Mouse (Mus musculus) stomach, embryonic 15.5 days (tissue): ENCODE measurements at regions not wholly inside any gene's neighbourhood (a gene's known extent, or its start where the extent isn't known, plus 50 kb on each side); places are given as distances from the start of the nearest gene placed in this dataset.
A peak's percentile ranks its signal among the peaks of the same experiment; 100 is the strongest.

Experiments
- ATAC-seq: fragments of 200-750 bp; cut with Nextera tagmentation; 2 replicates; pipeline ENCODE4 v1.8.0; 2017; ENCODE audit warnings: low read depth, moderate number of reproducible peaks, moderate TSS enrichment; ENCODE audit not compliant: insufficient read depth, low FRiP score
- H3K27ac ChIP-seq: fragments of 300-500 bp; sonication (generic); 2 replicates; pipeline ENCODE4 v1.5.1; 2015; ENCODE audit warnings: mild to moderate bottlenecking, inconsistent platforms
- H3K27me3 ChIP-seq: fragments of 300-500 bp; sonication (generic); replicated peaks from 2 replicates; pipeline ENCODE4 v1.6.1; 2015; ENCODE audit warnings: inconsistent platforms
- H3K36me3 ChIP-seq: fragments of 300-500 bp; sonication (generic); 2 replicates; pipeline ENCODE4 v1.6.1; 2015; ENCODE audit warnings: inconsistent platforms
- H3K4me1 ChIP-seq: fragments of 300-500 bp; sonication (generic); 2 replicates; pipeline ENCODE4 v1.6.1; 2015; ENCODE audit warnings: inconsistent platforms
- H3K4me2 ChIP-seq: fragments of 300-500 bp; sonication (generic); 2 replicates; pipeline ENCODE4 v1.6.1; 2015; ENCODE audit warnings: mild to moderate bottlenecking, inconsistent platforms
- H3K4me3 ChIP-seq: fragments of 300-500 bp; sonication (generic); replicated peaks from 2 replicates; pipeline ENCODE4 v1.5.1; 2015; ENCODE audit warnings: inconsistent platforms
- H3K9ac ChIP-seq: fragments of 300-500 bp; sonication (generic); 2 replicates; pipeline ENCODE4 v1.6.1; 2015; ENCODE audit warnings: inconsistent platforms
- H3K9me3 ChIP-seq: fragments of 300-500 bp; sonication (generic); 2 replicates; pipeline ENCODE4 v1.6.1; 2016; ENCODE audit warnings: inconsistent platforms
- WGBS: fragments of 180-500 bp; shearing (Covaris S2); methylation state at CpG from one replicate; pipeline ENCODE4 v1.1.7; 2015; 5-methylcytosine and 5-hydroxymethylcytosine counted together

DNA sequence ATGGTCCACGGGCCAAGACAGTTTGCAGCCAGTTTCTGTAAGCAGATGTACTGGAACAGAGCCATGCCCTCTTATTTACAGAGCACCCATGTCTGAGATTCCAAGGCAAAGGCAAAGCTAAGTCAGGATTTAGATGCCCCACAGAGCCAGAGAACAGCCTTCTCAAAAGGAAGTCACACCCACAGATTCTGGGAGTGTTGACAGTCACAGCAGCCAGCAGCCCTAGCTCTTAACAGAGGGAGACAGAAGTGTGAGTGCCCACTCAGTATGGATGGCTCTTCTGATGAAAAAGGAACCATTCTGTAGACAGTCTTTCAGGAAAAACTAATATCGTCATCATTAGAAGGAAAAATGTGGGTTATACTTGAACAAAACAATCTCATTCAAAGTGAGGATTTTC, 446.0 kb upstream of the Intu start:
- no peak for ATAC-seq
- H3K36me3 ChIP-seq, result no peaks in the 10 kb centered on the region
- H3K4me3 ChIP-seq, result no peak overlapping the region
- H3K9ac ChIP-seq, result no peak overlapping the region
- no peak overlapping the region for H3K27ac ChIP-seq
- no peak overlapping the region for H3K4me2 ChIP-seq
- 59% methylated on average over 2 of the region's 2 CpGs for WGBS
- no peaks in the 10 kb centered on the region for H3K9me3 ChIP-seq
- H3K27me3 ChIP-seq, result no peaks in the 10 kb centered on the region
- H3K4me1 ChIP-seq, result no peaks in the 10 kb centered on the region

DNA sequence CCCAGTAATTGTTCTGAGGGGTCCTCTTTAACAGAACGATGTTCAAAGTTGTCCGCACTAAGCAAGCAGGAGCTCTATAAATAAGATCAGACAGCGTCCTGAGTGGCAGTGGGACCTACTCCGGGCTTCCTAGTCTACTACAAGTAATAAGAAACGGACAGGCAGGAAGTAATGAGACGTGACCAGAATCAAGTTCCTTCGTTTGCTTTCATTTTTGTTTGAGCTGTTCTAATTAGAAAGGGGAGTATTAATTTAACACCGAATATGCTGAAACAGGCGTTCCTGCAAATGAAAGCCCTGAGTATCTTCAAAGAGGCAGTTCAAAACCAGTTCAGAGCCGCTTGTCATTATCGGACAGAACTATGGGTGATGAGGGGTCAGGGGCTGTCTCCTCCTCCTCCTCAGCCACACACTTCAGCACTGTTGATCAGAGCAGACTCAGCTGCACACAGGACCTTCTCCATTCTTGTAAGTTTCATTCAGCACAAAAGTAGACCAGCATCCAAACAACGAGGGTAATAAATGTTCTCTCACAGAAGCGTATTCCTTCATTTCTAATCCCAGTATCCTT, 439.2 kb upstream of the Intu start:
- no peak overlapping the region for H3K27ac ChIP-seq
- no peaks in the 10 kb centered on the region for H3K9me3 ChIP-seq
- no peak for ATAC-seq
- no peaks in the 10 kb centered on the region for H3K4me1 ChIP-seq
- no peaks in the 10 kb centered on the region for H3K36me3 ChIP-seq
- no peak overlapping the region for H3K4me3 ChIP-seq
- 80% methylated on average over 13 of the region's 13 CpGs for WGBS
- H3K4me2 ChIP-seq, result no peak overlapping the region
- no peaks in the 10 kb centered on the region for H3K27me3 ChIP-seq
- no peak overlapping the region for H3K9ac ChIP-seq

DNA sequence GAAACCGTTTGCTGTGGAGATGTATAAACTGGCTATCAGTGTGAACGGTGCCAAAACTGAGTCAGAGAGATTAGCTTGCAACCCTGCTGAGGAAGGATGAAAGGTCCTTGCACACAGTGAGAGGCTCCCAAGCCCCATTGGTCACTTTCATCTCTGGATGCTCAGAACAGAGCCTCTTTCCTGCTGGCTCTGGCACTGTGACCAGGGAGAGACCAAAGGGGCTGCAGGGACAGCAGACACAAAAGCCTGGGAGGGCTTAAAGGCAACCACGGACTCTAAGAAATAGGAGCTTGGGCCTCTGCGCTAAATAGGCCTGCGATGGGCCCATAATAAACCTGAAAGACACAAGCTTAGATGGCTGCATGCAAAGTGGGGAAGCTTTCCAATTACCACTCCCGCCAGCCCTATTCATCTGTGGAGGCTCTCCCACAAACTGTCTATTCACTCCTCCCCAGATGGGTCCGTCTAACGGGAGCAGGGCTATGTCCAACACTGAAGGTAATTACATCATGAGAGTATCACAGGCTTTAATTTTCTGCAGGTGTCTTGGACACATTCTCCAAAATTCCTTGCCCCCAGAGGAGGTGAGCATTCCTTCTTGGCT, 438.2 kb upstream of the Intu start:
- no peaks in the 10 kb centered on the region for H3K36me3 ChIP-seq

DNA sequence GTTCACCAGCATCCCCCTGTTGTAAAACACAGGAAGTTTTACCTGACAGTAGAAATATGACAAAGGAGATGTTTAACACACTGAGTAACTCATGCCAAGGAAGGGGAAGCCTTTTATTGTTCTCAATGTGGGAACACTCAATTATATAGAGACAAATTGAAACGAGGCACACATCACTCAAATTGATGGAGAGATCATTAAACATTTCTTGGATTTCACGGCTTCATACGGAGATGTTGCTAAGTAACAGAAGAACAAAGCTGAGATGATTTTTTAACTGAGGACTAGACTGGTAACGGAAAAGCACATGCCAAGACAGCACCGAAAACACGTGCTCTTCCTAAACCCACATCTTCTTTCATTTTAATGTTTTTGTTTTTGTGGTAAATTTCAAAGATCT, 437.0 kb upstream of the Intu start:
- H3K27ac ChIP-seq, result no peak overlapping the region
- ATAC-seq, result no peak
- no peak overlapping the region for H3K4me3 ChIP-seq
- no peaks in the 10 kb centered on the region for H3K27me3 ChIP-seq
- H3K9ac ChIP-seq, result no peak overlapping the region
- H3K4me1 ChIP-seq, result no peaks in the 10 kb centered on the region
- whole genome bisulfite sequencing, result 60% methylated on average over 6 of the region's 6 CpGs
- H3K4me2 ChIP-seq, result no peak overlapping the region
- H3K36me3 ChIP-seq, result no peaks in the 10 kb centered on the region
- H3K9me3 ChIP-seq, result no peaks in the 10 kb centered on the region

More for the DNA sequence above, 438.2 kb upstream of the Intu start:
- WGBS, result 84% methylated on average over 8 of the region's 8 CpGs
- Histone ChIP-seq H3K27me3 (no peaks in the 10 kb centered on the region), H3K9ac (no peak overlapping the region), H3K27ac (no peak overlapping the region), H3K4me3 (no peak overlapping the region), H3K4me1 (no peaks in the 10 kb centered on the region), H3K4me2 (no peak overlapping the region), H3K9me3 (no peaks in the 10 kb centered on the region)
- ATAC-seq, result no peak

DNA sequence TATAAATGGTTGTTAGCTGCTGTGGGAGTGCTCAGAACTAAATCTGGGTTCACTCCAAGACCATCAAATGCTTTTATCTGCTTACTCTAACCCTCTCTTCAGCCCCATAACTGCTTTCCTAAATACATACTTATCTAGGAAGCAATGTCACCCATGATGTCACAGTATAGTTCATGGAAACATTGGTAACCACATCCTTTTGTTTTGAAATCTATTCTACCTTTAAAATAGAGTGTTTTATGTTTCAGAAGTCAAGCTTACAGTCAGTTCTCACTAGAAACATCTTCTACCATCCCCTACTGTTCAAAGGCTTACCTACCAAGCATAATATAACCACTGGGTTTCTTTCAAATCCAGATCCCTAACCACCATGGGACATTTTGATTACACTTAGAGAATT, 436.4 kb upstream of the Intu start:
- Histone ChIP-seq H3K4me3 (no peak overlapping the region), H3K9me3 (no peaks in the 10 kb centered on the region), H3K4me1 (no peaks in the 10 kb centered on the region), H3K27me3 (no peaks in the 10 kb centered on the region), H3K9ac (no peak overlapping the region), H3K4me2 (no peak overlapping the region), H3K27ac (no peak overlapping the region), H3K36me3 (no peaks in the 10 kb centered on the region)
- ATAC-seq, result no peak

DNA sequence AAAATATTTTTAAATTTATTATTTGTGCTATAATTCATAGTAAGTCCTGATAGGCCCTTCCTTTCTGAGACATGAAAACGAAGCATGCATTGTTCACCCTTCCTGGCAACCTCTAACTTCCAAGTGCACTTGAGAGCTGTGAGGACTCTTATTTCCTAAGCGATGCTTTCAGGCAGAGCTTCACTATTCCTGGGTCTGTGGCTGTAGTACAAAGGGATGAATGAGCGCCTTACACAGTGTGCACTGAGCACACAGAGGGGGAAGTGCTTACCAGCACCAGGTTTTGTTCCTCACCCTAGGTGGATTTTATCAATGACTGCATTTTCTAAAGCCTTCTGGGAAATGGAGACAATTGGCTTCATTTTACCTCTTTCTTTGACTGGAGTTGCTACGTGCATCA, 428.4 kb upstream of the Intu start:
- no peak for ATAC-seq
- no peaks in the 10 kb centered on the region for H3K36me3 ChIP-seq
- no peak overlapping the region for H3K4me3 ChIP-seq
- H3K27me3 ChIP-seq, result no peaks in the 10 kb centered on the region
- H3K27ac ChIP-seq, result no peak overlapping the region
- H3K4me1 ChIP-seq, result no peaks in the 10 kb centered on the region
- no peak overlapping the region for H3K9ac ChIP-seq
- WGBS, result 82% methylated on average over 4 of the region's 4 CpGs
- H3K9me3 ChIP-seq, result no peaks in the 10 kb centered on the region
- no peak overlapping the region for H3K4me2 ChIP-seq

DNA sequence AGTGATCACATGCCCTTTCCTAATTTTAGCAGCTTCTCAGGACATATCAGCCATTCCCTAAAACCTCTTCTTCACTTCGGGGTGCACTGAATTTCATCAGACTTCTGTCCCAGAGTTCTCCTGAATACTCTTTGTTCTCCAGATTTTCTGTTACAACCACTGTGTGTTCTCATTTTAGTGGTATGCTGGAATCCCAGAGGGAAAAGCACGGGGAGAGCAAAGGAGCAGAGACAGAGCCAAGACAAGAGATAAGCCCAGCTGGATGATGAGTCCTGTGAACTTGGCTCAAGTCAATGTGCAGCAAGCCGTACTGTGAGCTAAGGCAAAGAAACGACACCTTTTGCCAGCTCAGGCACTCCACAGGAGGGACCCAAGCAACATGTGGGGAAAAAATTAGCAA, 416.3 kb upstream of the Intu start:
- no peak overlapping the region for H3K4me3 ChIP-seq
- no peaks in the 10 kb centered on the region for H3K36me3 ChIP-seq

DNA sequence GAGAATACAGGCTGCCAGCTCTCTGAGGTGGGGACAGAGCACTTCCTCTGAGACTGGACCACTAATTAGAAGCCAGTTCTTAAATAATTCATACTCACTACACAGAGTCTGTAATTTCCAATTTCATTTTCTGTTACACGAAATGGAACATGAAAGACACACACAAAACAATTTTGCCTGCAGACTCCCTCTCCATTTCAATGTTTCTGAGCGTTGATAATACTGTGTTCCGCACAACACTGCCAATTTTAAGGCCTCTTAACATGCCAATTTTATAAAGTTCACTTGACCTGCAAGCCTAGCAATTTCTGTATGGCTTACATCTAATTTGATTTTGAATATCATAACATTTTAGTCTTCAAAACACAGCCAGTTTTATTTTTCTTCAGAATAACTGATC, 412.5 kb upstream of the Intu start:
- Histone ChIP-seq H3K9me3 (no peaks in the 10 kb centered on the region), H3K36me3 (no peaks in the 10 kb centered on the region), H3K27me3 (no peaks in the 10 kb centered on the region), H3K27ac (no peak overlapping the region), H3K4me2 (no peak overlapping the region), H3K9ac (no peak overlapping the region), H3K4me3 (no peak overlapping the region), H3K4me1 (no peaks in the 10 kb centered on the region)
- 77% methylated on average over 3 of the region's 3 CpGs for WGBS
- no peak for ATAC-seq

More for the DNA sequence above, 416.3 kb upstream of the Intu start:
- ATAC-seq, result no peak
- no peak overlapping the region for H3K9ac ChIP-seq
- H3K9me3 ChIP-seq, result no peaks in the 10 kb centered on the region
- WGBS, result 65% methylated on average over 4 of the region's 4 CpGs
- H3K27ac ChIP-seq, result no peak overlapping the region
- no peak overlapping the region for H3K4me2 ChIP-seq
- no peaks in the 10 kb centered on the region for H3K4me1 ChIP-seq
- H3K27me3 ChIP-seq, result no peaks in the 10 kb centered on the region

DNA sequence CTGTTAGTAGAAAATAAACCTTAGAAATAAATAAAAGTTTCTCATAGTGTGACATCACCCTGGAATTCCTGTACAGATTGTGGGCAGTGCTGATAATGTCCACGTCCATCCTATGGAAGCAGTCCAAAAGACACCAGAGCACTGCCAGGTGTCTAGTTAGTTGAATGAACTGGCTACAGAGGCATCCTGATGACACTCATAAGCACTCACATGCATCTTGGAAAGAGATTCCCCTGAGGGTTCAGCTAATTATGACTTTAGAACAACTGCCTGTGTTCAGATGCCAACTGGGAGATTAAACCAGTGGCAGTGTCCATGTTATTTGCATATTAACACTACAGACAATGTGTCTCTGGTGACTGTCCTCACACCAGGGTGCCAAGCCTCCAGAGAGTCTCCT, 411.6 kb upstream of the Intu start:
- Histone ChIP-seq H3K4me1 (no peaks in the 10 kb centered on the region), H3K36me3 (no peaks in the 10 kb centered on the region), H3K4me3 (no peak overlapping the region), H3K9ac (no peak overlapping the region), H3K27ac (no peak overlapping the region), H3K27me3 (no peaks in the 10 kb centered on the region), H3K9me3 (no peaks in the 10 kb centered on the region), H3K4me2 (no peak overlapping the region)
- ATAC-seq, result no peak
- 62% methylated on average over 1 of the region's 1 CpGs for WGBS

DNA sequence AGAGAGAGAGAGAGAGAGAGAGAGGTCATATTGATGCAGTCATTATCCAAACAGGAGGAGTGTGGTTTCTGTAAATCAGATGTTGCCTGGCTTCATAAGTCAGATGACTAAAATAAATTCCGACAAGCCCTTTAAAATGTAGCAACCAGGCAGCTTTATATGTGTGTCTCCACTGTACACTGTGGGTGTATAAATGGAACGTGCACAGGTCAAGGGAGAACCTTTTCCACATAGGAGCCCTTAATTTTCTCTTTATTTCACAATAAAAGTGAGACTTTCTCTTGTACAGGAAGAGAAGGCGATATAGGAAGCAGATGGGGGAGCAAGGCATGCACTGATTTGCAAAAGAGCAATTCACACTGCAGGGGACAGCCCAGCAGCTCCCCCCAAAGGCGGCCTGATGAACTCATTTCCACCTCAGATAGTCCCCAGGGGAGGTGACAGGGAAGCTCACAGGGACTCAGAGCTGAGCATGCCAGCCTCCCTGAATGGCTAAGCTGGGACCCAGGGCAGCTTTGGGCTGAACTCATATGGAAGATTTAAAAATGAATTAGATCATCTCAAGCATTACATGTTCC, 410.7 kb upstream of the Intu start:
- no peaks in the 10 kb centered on the region for H3K27me3 ChIP-seq
- no peak overlapping the region for H3K4me3 ChIP-seq
- ATAC-seq, result peak; percentile 31; the same call in 1 of the 2 replicates
- H3K4me2 ChIP-seq, result no peak overlapping the region
- H3K4me1 ChIP-seq, result no peaks in the 10 kb centered on the region
- no peak overlapping the region for H3K27ac ChIP-seq
- no peaks in the 10 kb centered on the region for H3K9me3 ChIP-seq
- no peaks in the 10 kb centered on the region for H3K36me3 ChIP-seq
- WGBS, result 34% methylated on average over 4 of the region's 4 CpGs
- no peak overlapping the region for H3K9ac ChIP-seq

DNA sequence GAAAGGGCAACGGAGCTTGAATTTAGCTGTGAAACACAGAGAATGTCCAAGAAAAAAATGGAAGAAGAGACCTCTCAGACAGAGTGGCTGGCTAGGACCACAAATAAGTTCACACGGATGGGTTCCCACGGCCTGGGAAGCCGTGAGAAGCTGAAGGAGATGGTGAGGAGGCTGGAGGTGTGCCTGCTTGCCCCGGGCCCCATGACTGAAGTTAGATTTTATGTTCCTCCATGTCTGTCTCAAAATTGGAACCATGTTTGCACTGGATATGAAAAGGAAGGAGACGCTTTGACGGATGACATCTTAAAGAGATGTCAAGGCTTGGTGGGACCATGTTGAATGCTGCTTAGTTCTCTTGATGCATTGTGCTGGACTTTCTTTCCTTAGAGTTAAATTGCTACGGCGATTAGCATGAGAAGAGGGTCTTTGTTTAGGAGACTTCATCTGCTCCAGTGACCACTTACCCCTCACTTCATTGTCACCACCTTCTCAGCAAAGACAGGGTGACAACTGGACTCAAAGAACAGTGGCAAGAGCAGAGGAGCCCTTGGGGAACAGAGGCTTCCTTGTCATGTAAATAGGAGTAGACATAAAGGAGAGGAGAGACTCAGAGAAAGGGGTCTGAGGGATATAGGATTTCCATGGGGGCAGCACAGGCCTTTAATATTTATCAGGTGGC, 407.4 kb upstream of the Intu start:
- no peak overlapping the region for H3K27ac ChIP-seq
- no peaks in the 10 kb centered on the region for H3K9me3 ChIP-seq
- H3K36me3 ChIP-seq, result no peaks in the 10 kb centered on the region
- WGBS, result 91% methylated on average over 9 of the region's 9 CpGs
- H3K4me1 ChIP-seq, result no peaks in the 10 kb centered on the region
- H3K9ac ChIP-seq, result no peak overlapping the region
- H3K4me3 ChIP-seq, result no peak overlapping the region
- no peaks in the 10 kb centered on the region for H3K27me3 ChIP-seq
- H3K4me2 ChIP-seq, result no peak overlapping the region
- ATAC-seq, result no peak

DNA sequence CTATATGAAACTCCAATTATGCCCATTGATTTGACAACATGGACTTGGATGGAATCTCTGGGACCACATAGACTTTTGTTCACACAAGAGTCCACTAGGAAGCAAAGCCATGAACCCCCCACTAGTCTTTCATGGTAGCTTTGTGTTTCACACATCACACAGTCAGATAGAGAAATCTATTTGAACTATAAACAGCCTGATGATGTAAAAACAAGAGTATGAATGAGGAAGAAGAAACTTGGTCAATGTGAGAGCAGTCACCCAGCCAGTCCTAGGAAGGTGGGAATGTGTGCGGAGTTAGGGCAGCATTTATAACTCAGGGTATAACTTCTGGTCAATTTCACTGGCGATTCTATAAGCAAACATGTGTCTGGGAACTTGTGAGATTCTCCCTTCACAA, 404.2 kb upstream of the Intu start:
- no peaks in the 10 kb centered on the region for H3K4me1 ChIP-seq
- no peak for ATAC-seq
- no peaks in the 10 kb centered on the region for H3K27me3 ChIP-seq
- H3K9me3 ChIP-seq, result no peaks in the 10 kb centered on the region
- H3K4me3 ChIP-seq, result no peak overlapping the region
- WGBS, result 72% methylated on average over 2 of the region's 2 CpGs
- no peaks in the 10 kb centered on the region for H3K36me3 ChIP-seq
- H3K27ac ChIP-seq, result no peak overlapping the region
- no peak overlapping the region for H3K4me2 ChIP-seq
- H3K9ac ChIP-seq, result no peak overlapping the region
